Mouse (Mus musculus) stomach, postnatal 0 days (tissue): ENCODE data around the gene Rundc1. TPM values are rescaled to one million over a fixed set of nuclear protein-coding genes. Genes with fewer than 3 reads are reported as not detected.

Source experiments
- ATAC-seq: fragments of 200-750 bp; cut with Nextera tagmentation; 2 replicates; pipeline ENCODE4 v1.8.0; 2017; ENCODE audit not compliant: low FRiP score, low TSS enrichment
- DNase-seq: peaks from one replicate; pipeline ENCODE4 v3.0.0-alpha.2; 2016; ENCODE audit warnings: low spot score
- H3K27ac ChIP-seq: fragments of 300-500 bp; sonication (generic); replicated peaks from 2 replicates; pipeline ENCODE4 v1.5.1; 2014; ENCODE audit warnings: mild to moderate bottlenecking, control low read depth
- H3K27me3 ChIP-seq: fragments of 300-500 bp; sonication (generic); 2 replicates; pipeline ENCODE4 v1.6.1; 2014; ENCODE audit warnings: low read length; ENCODE audit not compliant: control insufficient read depth, insufficient read depth
- H3K36me3 ChIP-seq: fragments of 300-500 bp; sonication (generic); 2 replicates; pipeline ENCODE4 v1.6.1; 2014; ENCODE audit warnings: low read length, mixed read lengths; ENCODE audit not compliant: control insufficient read depth, insufficient read depth
- H3K4me1 ChIP-seq: fragments of 300-500 bp; sonication (generic); replicated peaks from 2 replicates; pipeline ENCODE4 v1.6.1; 2014; ENCODE audit warnings: antibody characterized with exemption; ENCODE audit not compliant: control insufficient read depth, insufficient read depth
- H3K4me2 ChIP-seq: fragments of 300-500 bp; sonication (generic); replicated peaks from 2 replicates; pipeline ENCODE4 v1.6.1; 2014; ENCODE audit warnings: low read depth, mild to moderate bottlenecking, control low read depth, moderate library complexity
- H3K4me3 ChIP-seq: fragments of 300-500 bp; sonication (generic); 2 replicates; pipeline ENCODE4 v1.5.1; 2014; ENCODE audit warnings: low read depth, low read length, control low read depth
- H3K9ac ChIP-seq: fragments of 300-500 bp; sonication (generic); 2 replicates; pipeline ENCODE4 v1.6.1; 2014; ENCODE audit warnings: mild to moderate bottlenecking, low read length, control low read depth, mixed read lengths
- H3K9me3 ChIP-seq: fragments of 300-500 bp; sonication (generic); 2 replicates; pipeline ENCODE4 v1.6.1; 2016; ENCODE audit warnings: low read length; ENCODE audit not compliant: control insufficient read depth
- CTCF ChIP-seq: IDR thresholded peaks from 2 replicates; pipeline ENCODE4 v1.5.1; 2016; ENCODE audit warnings: antibody characterized with exemption, low read depth, mild to moderate bottlenecking, moderate library complexity
- EP300 ChIP-seq: optimal IDR thresholded peaks from 2 replicates; pipeline ENCODE3; 2016; ENCODE audit warnings: antibody characterized with exemption
- WGBS: fragments of 180-500 bp; shearing (Covaris S2); extraction: QIAGEN DNeasy Blood & Tissue Kit; methylation state at CpG from one replicate; pipeline ENCODE4 v1.1.7; 2014; 5-methylcytosine and 5-hydroxymethylcytosine counted together
- microRNA-seq: library from miRNA; unstranded; fragments of <30 nt; microRNA quantifications from one replicate; pipeline ENCODE4, GENCODE M21; 2016
- polyA plus RNA-seq: library from polyadenylated mRNA; unstranded; fragments of >200 nt; fragmentation: Nextera tagmentation; extraction: Ambion mirVana; gene quantifications from 2 replicates; pipeline ENCODE4 v1.2.1, GENCODE M21; 2015

Rundc1 gene
- polyA plus RNA-seq, 1 experiment from 2014 or later = 11.3 TPM

DNA sequence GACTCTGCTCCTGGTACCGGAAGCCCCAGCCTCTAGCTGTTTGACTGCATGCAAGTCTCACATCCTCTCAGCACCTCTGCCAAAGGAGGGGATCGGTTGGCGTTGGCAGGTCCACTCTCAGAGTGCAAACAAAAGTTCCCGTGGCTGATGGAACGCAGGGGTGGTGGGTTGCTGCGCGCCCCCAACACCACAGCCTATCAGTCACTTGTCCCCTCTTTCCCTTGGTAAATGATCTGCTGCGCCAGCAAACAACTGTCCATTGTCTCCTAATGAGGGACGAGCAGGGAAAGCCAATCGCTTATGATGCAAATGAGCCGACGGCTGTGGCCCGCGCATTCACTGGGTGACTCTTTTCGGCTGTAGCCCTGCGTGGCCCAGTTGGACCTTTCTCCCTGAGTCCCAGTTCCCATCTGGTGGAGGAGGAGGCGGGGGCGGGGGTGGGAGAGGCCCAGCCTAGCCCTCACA is 54.3 kb downstream of the Rundc1 start:
- Histone ChIP-seq H3K9ac (no peak overlapping the region), H3K36me3 (no peaks in the 10 kb centered on the region), H3K9me3 (no peaks in the 10 kb centered on the region), H3K4me3 (no peak overlapping the region), H3K4me1 (no peaks in the 10 kb centered on the region), H3K27ac (no peak overlapping the region), H3K27me3 (no peaks in the 10 kb centered on the region), H3K4me2 (0 out of 2 replicates have a peak overlapping the region, but pooled peaks have one; percentile 9)
- 15% methylated on average over 17 of the region's 18 CpGs for WGBS
- TF ChIP-seq CTCF (no peak), EP300 (no peak)
- DNase-seq (no peak), ATAC-seq (no peak)

DNA sequence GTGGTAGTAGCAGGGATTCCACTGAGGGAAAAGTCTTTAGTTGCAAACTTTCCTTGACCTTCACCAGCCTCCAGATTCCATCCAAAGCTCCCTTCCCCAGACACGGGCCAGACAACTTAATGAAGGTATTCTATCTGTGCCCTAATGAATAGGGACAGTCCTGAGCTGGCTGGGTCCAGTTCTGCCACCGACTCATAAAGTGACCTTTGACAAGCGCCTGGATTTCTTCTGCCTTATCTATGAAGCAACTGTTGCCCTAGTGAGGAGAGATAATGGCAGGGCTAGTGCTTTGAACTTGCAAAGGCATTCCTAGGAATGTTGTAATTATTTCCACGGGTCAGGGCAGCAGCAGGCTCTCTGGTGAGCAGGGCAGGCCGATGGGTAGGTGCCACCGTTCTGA is 56.0 kb downstream of the Rundc1 start:
- no peaks in the 10 kb centered on the region for H3K27me3 ChIP-seq
- WGBS = 21% methylated on average over 6 of the region's 6 CpGs
- H3K27ac ChIP-seq = no peak overlapping the region
- no peaks in the 10 kb centered on the region for H3K36me3 ChIP-seq
- no peaks in the 10 kb centered on the region for H3K4me1 ChIP-seq
- no peak overlapping the region for H3K9ac ChIP-seq
- DNase-seq (no peak), ATAC-seq (peak; percentile 72)
- no peaks in the 10 kb centered on the region for H3K9me3 ChIP-seq
- no peak overlapping the region for H3K4me2 ChIP-seq
- TF ChIP-seq CTCF = no peak
- TF ChIP-seq EP300 = no peak
- H3K4me3 ChIP-seq = no peak overlapping the region

DNA sequence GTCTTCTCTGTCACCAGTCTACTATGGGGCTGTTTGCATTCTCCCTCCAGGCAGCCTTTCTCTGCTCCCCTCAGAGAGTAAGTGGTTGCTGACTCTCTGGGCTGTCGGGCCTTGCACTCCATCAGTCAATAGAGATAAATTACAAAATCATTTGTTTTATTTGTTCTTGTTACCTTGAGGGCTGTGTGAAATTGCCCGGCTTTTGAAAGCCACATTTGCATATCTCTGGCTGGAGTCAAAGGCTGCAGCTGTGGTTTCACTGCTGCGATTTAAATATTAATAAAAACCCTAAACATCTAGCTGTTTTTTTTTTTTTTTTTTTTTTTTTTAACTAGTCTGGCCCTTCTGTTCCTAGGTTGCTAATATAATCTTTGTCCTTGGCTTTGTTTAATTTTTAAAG is 58.9 kb downstream of the Rundc1 start:
- H3K9me3 ChIP-seq = no peaks in the 10 kb centered on the region
- no peaks in the 10 kb centered on the region for H3K27me3 ChIP-seq
- no peak overlapping the region for H3K4me3 ChIP-seq
- H3K4me1 ChIP-seq = no peaks in the 10 kb centered on the region
- H3K9ac ChIP-seq = no peak overlapping the region
- WGBS = 26% methylated on average over 3 of the region's 3 CpGs
- TF ChIP-seq CTCF = no peak
- no peak for TF ChIP-seq EP300
- no peaks in the 10 kb centered on the region for H3K36me3 ChIP-seq
- DNase-seq = peak; percentile 29
- no peak overlapping the region for H3K27ac ChIP-seq
- no peak overlapping the region for H3K4me2 ChIP-seq
- ATAC-seq = no peak

DNA sequence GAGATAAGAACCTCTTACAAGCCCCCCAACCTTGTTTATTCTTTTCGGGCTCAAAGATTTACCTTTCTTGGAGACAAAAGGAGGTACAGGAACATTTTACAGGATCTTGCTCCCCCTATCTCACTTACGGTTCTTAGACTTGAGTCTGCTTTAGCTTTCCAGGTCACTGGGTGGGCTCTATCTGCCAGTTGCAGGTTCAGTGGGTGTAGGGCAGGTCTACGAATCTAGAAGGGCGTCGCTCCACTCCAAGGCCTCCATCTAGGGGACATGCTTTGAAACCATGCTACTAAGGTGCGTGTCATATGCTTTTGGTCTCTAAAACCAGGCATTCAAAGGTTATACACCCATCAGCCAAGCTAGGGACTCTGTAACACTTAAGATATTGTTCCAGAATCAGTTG is 59.4 kb downstream of the Rundc1 start:
- H3K27me3 ChIP-seq = no peaks in the 10 kb centered on the region
- no peaks in the 10 kb centered on the region for H3K4me1 ChIP-seq
- no peaks in the 10 kb centered on the region for H3K9me3 ChIP-seq
- no peak overlapping the region for H3K4me2 ChIP-seq
- no peak for ATAC-seq
- no peak for TF ChIP-seq EP300
- TF ChIP-seq CTCF = no peak
- WGBS = 53% methylated on average over 6 of the region's 6 CpGs
- no peaks in the 10 kb centered on the region for H3K36me3 ChIP-seq
- no peak overlapping the region for H3K27ac ChIP-seq
- no peak for DNase-seq
- no peak overlapping the region for H3K9ac ChIP-seq
- H3K4me3 ChIP-seq = no peak overlapping the region

DNA sequence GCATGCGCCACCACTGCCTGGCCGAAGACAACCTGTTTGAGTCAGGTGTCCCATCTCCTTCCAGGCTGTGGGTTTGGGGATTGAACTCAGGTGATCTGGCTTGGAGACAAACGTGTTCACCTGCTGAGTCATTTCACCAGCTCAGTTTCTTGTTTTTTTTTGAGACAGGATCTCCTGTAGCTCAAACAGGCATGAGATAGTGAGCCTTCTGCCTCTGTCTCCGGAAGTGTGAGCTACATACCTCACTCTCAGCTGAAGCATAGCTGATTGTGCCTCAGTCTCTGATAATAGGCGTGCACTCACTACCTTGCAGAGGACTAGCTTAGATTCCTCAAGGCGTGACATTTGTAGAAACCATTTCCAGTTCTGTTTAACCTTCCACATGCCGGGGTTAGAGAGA is 59.9 kb downstream of the Rundc1 start:
- no peaks in the 10 kb centered on the region for H3K36me3 ChIP-seq
- H3K27me3 ChIP-seq = no peaks in the 10 kb centered on the region
- no peaks in the 10 kb centered on the region for H3K4me1 ChIP-seq
- no peak overlapping the region for H3K4me2 ChIP-seq
- no peak overlapping the region for H3K27ac ChIP-seq
- TF ChIP-seq CTCF (no peak), EP300 (no peak)
- 66% methylated on average over 7 of the region's 7 CpGs for WGBS
- H3K9me3 ChIP-seq = no peaks in the 10 kb centered on the region
- no peak overlapping the region for H3K4me3 ChIP-seq
- no peak for ATAC-seq
- no peak overlapping the region for H3K9ac ChIP-seq
- DNase-seq = no peak

Small RNA genes lying within 50 kb of the gene (microRNA-seq; reads per million reads assigned to microRNA genes)
- gene Mir6929 = not detected

Other genes starting within 250 kb of the Rundc1 start
- 0.16 and 0.24 TPM in 2 replicates for gene Ccr10, start 249.6 kb upstream of the Rundc1 start, polyA plus RNA-seq
- gene Ezh1, start 198.6 kb upstream of the Rundc1 start, polyA plus RNA-seq = 8.1 and 9.4 TPM in 2 replicates
- gene Ramp2, start 179.1 kb upstream of the Rundc1 start, polyA plus RNA-seq = 62.3 and 64.9 TPM in 2 replicates
- 141 and 157 TPM in 2 replicates for gene Vps25, start 171.4 kb upstream of the Rundc1 start, polyA plus RNA-seq
- gene Wnk4, start 164.5 kb upstream of the Rundc1 start, polyA plus RNA-seq = 15.9 and 18.4 TPM in 2 replicates
- 0.30 and 0.33 TPM in 2 replicates for gene Cntd1, start 146.1 kb upstream of the Rundc1 start, polyA plus RNA-seq
- 175 and 180 TPM in 2 replicates for gene Coa3, start 146.0 kb upstream of the Rundc1 start, polyA plus RNA-seq
- 102 and 110 TPM in 2 replicates for gene Becn1, start 122.8 kb upstream of the Rundc1 start, polyA plus RNA-seq
- 64.2 and 66.9 TPM in 2 replicates for gene Psme3, start 108.9 kb upstream of the Rundc1 start, polyA plus RNA-seq
- gene Aoc2, start 100.0 kb upstream of the Rundc1 start, polyA plus RNA-seq = 0.39 and 0.41 TPM in 2 replicates
- 5.1 TPM in 2 replicates for gene Aoc3, start 94.5 kb upstream of the Rundc1 start, polyA plus RNA-seq
- 0.27 and 0.35 TPM in 2 replicates for gene G6pc, start 57.5 kb upstream of the Rundc1 start, polyA plus RNA-seq
- 29.8 and 30.0 TPM in 2 replicates for gene Aarsd1, start 7.5 kb upstream of the Rundc1 start, polyA plus RNA-seq
- gene Gm27029, start 289 bp upstream of the Rundc1 start, polyA plus RNA-seq = 3.1 TPM in 2 replicates
- 11.1 and 13.4 TPM in 2 replicates for gene Ptges3l, start 248 bp downstream of the Rundc1 start, polyA plus RNA-seq
- 317 and 371 TPM in 2 replicates for gene Rpl27, start 17.2 kb downstream of the Rundc1 start, polyA plus RNA-seq
- gene Ifi35, start 23.3 kb downstream of the Rundc1 start, polyA plus RNA-seq = 37.4 and 37.5 TPM in 2 replicates
- 15.3 and 16.1 TPM in 2 replicates for gene Rnd2, start 39.9 kb downstream of the Rundc1 start, polyA plus RNA-seq
- gene Vat1, start 41.1 kb downstream of the Rundc1 start, polyA plus RNA-seq = 63.4 and 71.1 TPM in 2 replicates
- 1.1 and 2.5 TPM in 2 replicates for gene Brca1, start 126.9 kb downstream of the Rundc1 start, polyA plus RNA-seq
- 34.5 TPM in 2 replicates for gene Nbr1, start 127.1 kb downstream of the Rundc1 start, polyA plus RNA-seq
- gene Tmem106a, start 157.2 kb downstream of the Rundc1 start, polyA plus RNA-seq = 10.0 TPM in 2 replicates
- gene Gm11634, start 174.2 kb downstream of the Rundc1 start, polyA plus RNA-seq = 0.13 TPM in 1 of 2 replicates, not detected in the other
- 18.9 and 20.9 TPM in 2 replicates for gene Rdm1, start 202.1 kb downstream of the Rundc1 start, polyA plus RNA-seq
- 9.5 and 10.0 TPM in 2 replicates for gene Arl4d, start 240.5 kb downstream of the Rundc1 start, polyA plus RNA-seq